Mouse (Mus musculus) activated CD4-positive, CD25-positive, alpha-beta regulatory T cell, adult 9 weeks (primary cell): ENCODE results near the gene Hmcn2. TPM values are rescaled to one million over a fixed set of nuclear protein-coding genes. Genes with fewer than 3 reads are reported as not detected.

Experiments
- polyA plus RNA-seq: library from polyadenylated mRNA; unstranded; fragments of 100-300 nt; shearing (Covaris generic); gene quantifications from one replicate; pipeline ENCODE4 v1.2.1, GENCODE M21; 2017

Hmcn2 gene
- 0.37 TPM for polyA plus RNA-seq

DNA sequence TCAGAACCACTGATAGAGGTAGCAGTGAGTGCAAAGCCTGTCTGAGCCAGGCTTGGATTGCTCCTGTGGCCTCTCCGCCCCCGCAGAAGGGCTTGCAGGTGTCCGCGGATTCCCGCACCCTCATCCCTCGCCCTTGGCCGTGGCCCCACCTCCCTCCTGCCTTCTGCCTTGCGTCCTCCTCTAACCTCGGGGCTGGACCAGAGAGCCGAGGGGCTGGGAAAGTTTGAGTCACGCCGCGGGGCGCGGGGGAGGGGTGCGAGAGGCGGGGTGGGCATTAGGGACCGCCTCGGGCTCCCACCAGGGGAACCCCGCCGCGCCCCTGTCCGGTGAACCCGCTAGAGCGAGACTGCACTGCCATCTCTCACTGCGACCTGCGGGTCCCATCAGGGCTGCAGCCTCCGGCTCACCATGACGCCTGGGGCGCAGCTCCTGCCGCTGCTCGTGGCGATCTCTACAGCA, at the start of gene Hmcn2:
TSS of gene Hmcn2 (plus strand) at position 409 of the 459 bp plus-strand sequence.

DNA sequence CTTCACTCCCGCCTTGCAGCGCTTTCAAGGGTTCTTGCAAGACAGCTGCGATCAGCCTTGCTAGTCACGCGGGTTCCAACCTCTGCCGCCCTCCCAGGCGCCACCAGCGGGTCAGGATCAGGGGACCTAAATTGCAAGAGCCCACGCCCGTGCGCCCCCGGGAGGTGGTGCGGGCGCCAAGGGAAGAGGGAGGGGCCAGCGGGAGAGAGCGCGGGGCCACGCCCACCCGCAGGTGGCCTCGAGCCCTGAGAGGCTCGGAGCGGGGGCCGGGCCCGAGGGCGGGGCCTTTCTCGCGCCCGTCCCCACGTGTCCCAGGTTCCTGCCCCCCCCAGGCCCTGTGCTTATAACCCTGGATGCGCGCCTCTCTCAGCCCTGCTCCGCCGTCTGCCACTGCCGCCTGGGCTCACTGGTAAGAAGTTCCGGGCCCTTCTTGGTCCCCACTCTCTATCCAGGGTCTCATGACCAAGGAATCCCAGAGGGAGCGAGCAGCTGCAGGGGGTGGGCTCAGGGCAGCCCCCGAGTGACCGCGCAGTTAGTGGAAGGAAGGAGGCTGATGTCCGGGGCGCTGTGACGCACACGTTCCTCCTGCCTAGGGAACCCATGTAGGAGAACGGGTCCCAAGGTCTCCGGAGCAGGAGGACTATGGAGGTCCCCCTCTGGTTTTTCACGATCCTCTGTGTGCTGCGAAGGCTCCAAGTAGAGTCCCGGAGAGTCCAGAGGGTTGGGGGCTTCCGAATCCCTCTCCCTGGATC, 155.9 kb downstream of the Hmcn2 start, which contains the start of gene Ass1:
TSS of gene Ass1 (plus strand) at position 277 of the 752 bp plus-strand sequence.

Other genes starting within 250 kb of the Hmcn2 start
- gene Fnbp1, start 172.4 kb upstream of the Hmcn2 start, polyA plus RNA-seq: 178 TPM
- 83.8 TPM for gene Gpr107, start 162.1 kb upstream of the Hmcn2 start, polyA plus RNA-seq
- gene Ncs1, start 68.6 kb upstream of the Hmcn2 start, polyA plus RNA-seq: 0.40 TPM
- 123 TPM for gene Ass1, start 155.8 kb downstream of the Hmcn2 start, polyA plus RNA-seq